Mouse (Mus musculus) heart, postnatal 0 days (tissue): Measurements from ENCODE around the gene Gm49322.
A peak's percentile ranks its signal among the peaks of the same experiment; 100 is the strongest.

Experiments used
- CTCF ChIP-seq: IDR thresholded peaks from 2 replicates; pipeline ENCODE4 v1.5.1; 2016; ENCODE audit warnings: antibody characterized with exemption, control low read depth, low read depth
- EP300 ChIP-seq: IDR thresholded peaks from 2 replicates; pipeline ENCODE4 v1.6.1; 2016; ENCODE audit warnings: antibody characterized with exemption, low read depth

- TF ChIP-seq CTCF (no peak), EP300 (peak; percentile 77)
Observed at GRCm38 (mm10) chr10:80602698-80603325, 3.0 kb upstream of the Gm49322 start, which contains the start of the genes Scamp4 and Adat3.
